Mouse (Mus musculus): ENCODE measurements around the gene Ttll13.

DNA sequence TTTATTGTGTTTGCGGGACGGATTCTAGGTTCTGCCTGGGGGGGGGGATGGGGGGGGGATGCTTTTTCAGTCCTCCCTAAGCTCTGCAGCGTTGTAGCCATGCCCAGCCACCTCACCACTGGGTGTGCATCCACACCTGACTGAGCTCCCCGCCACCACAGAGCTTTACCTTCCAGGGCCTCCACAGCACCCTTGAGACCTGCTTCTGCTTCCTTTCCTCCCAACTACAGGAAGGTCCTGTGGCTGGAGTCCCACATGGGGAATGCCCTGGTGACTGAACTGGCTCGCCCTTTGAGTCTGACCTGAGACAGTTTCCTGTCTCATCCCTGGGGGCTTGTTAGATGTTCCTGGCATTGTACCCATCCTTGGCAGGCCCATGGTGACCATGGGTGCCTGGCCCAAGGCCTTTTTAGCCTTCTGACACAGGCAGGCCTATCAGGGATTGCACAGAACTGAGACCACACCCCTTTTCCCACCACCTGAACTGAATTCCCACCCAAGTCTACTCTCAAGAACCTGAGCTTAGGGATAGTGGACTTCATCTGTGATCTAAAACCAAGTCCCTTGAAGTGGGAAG, 45.1 kb upstream of the Ttll13 start:
- no peak for TF ChIP-seq CTCF (IDR thresholded peaks at IDR 0.05; ENCODE audit: low read depth, low read length)
- TF ChIP-seq POLR2A (IDR thresholded peaks at IDR 0.05; ENCODE audit: insufficient read depth, low read length): no peak
- TF ChIP-seq EP300 (IDR thresholded peaks at IDR 0.05; ENCODE audit: insufficient read depth, low read depth, low read length): no peak

Measured in ES-Bruce4 (cell line).